Mouse (Mus musculus) mature B cell (primary cell): ENCODE data around the gene Ccdc84.
"Not testable (repeated sequence)": the region's sequence is repeated elsewhere in the genome, so short reads cannot be mapped to it uniquely, and the experiment has no call there.

Source experiments
- in situ Hi-C: fragments of 300-500 bp; cut with MboI; formaldehyde crosslinking; loops from 2 replicates; pipeline ENCODE4 v1.14.3; 2019

Gene Ccdc84

GRCm38 (mm10) chr9:44418519-44419385 is at the start of gene Ccdc84:
Gene Ccdc84 (minus strand): TSS chr9:44418569.
- in situ Hi-C loops, result no loop called here

GRCm38 (mm10) chr9:44461950-44462349 is 43.6 kb upstream of the Ccdc84 start:
- in situ Hi-C loops, result no loop called here

GRCm38 (mm10) chr9:44457035-44457742 is 38.8 kb upstream of the Ccdc84 start:
- in situ Hi-C loops, result loop anchor here (5.0 kb wide), 1 partner anchor 45 kb away; no protein-coding TSS in a partner anchor

GRCm38 (mm10) chr9:44454891-44455220 is 36.5 kb upstream of the Ccdc84 start, which contains the start of gene Upk2:
Gene Upk2 (minus strand): TSS chr9:44454976.
- in situ Hi-C loops, result loop anchor here (5.0 kb wide), 1 partner anchor 47 kb away; no protein-coding TSS in a partner anchor

- in situ Hi-C loops, result no loop called here
Observed at GRCm38 (mm10) chr9:44454132-44454890, 35.9 kb upstream of the Ccdc84 start.

- in situ Hi-C loops, result no loop called here
Observed at GRCm38 (mm10) chr9:44450387-44450786, 32.0 kb upstream of the Ccdc84 start.

GRCm38 (mm10) chr9:44444402-44445025 is 26.1 kb upstream of the Ccdc84 start:
- in situ Hi-C loops, result not testable (repeated sequence)

- in situ Hi-C loops, result no loop called here
Observed at GRCm38 (mm10) chr9:44440961-44441360, 22.6 kb upstream of the Ccdc84 start, which contains the start of gene Foxr1. Gene Foxr1 (minus strand): TSS chr9:44441136.

- in situ Hi-C loops, result no loop called here
Observed at GRCm38 (mm10) chr9:44435747-44436146, 17.4 kb upstream of the Ccdc84 start.

- in situ Hi-C loops, result no loop called here
Observed at GRCm38 (mm10) chr9:44432577-44433185, 14.3 kb upstream of the Ccdc84 start.

GRCm38 (mm10) chr9:44423576-44423975 is 5.2 kb upstream of the Ccdc84 start:
- in situ Hi-C loops, result no loop called here

- in situ Hi-C loops, result no loop called here
Observed at GRCm38 (mm10) chr9:44420280-44420898, 2.0 kb upstream of the Ccdc84 start.

GRCm38 (mm10) chr9:44419730-44420129 is 1.4 kb upstream of the Ccdc84 start:
- in situ Hi-C loops, result not testable (repeated sequence)

- in situ Hi-C loops, result no loop called here
Observed at GRCm38 (mm10) chr9:44417892-44418363, 441 bp downstream of the Ccdc84 start.

GRCm38 (mm10) chr9:44417156-44417891 is 1.0 kb downstream of the Ccdc84 start:
- in situ Hi-C loops, result no loop called here

- in situ Hi-C loops, result no loop called here
Observed at GRCm38 (mm10) chr9:44412781-44413180, 5.6 kb downstream of the Ccdc84 start.

- in situ Hi-C loops, result no loop called here
Observed at GRCm38 (mm10) chr9:44412306-44412705, 6.1 kb downstream of the Ccdc84 start.

- in situ Hi-C loops, result no loop called here
Observed at GRCm38 (mm10) chr9:44411601-44412130, 6.7 kb downstream of the Ccdc84 start.

GRCm38 (mm10) chr9:44410647-44411336 is 7.6 kb downstream of the Ccdc84 start:
- in situ Hi-C loops, result no loop called here
